Mouse (Mus musculus) erythroblast, embryonic 14.5 days (primary cell): ENCODE data around the gene Cnksr1. TPM values are rescaled to one million over a fixed set of nuclear protein-coding genes. Genes with fewer than 3 reads are reported as not detected.
A peak's percentile ranks its signal among the peaks of the same experiment; 100 is the strongest.
"Not testable (repeated sequence)": the region's sequence is repeated elsewhere in the genome, so short reads cannot be mapped to it uniquely, and the experiment has no call there.

ENCODE experiments used
- H3K27me3 ChIP-seq: 2 replicates; pipeline ENCODE4 v1.6.1; 2012; ENCODE audit warnings: inconsistent platforms; ENCODE audit not compliant: control insufficient read depth
- H3K36me3 ChIP-seq: 2 replicates; pipeline ENCODE4 v1.6.1; 2012; ENCODE audit warnings: mild to moderate bottlenecking, inconsistent platforms; ENCODE audit not compliant: control insufficient read depth
- H3K4me1 ChIP-seq: 2 replicates; pipeline ENCODE4 v1.6.1; 2012; ENCODE audit warnings: inconsistent platforms; ENCODE audit not compliant: control insufficient read depth
- H3K4me3 ChIP-seq: replicated peaks from 2 replicates; pipeline ENCODE3; 2012; ENCODE audit warnings: moderate library complexity, mild to moderate bottlenecking, inconsistent platforms
- H3K9me3 ChIP-seq: 2 replicates; pipeline ENCODE4 v1.6.1; 2012; ENCODE audit warnings: low read length, inconsistent platforms, mixed read lengths; ENCODE audit not compliant: control insufficient read depth
- GATA1 ChIP-seq: IDR thresholded peaks from 2 replicates; pipeline ENCODE4 v1.6.1; 2012; ENCODE audit warnings: low read length, inconsistent platforms, mixed read lengths
- TAL1 ChIP-seq: IDR thresholded peaks from 3 replicates; pipeline ENCODE4 v1.6.1; 2012; ENCODE audit warnings: low read length, inconsistent platforms, mixed read lengths
- polyA plus RNA-seq: library from polyadenylated mRNA; stranded (reverse); fragments of >175 nt; gene quantifications from 2 replicates; pipeline ENCODE4 v1.2.3, GENCODE M21; 2012

The Cnksr1 gene
- not detected in 2 replicates for polyA plus RNA-seq

DNA sequence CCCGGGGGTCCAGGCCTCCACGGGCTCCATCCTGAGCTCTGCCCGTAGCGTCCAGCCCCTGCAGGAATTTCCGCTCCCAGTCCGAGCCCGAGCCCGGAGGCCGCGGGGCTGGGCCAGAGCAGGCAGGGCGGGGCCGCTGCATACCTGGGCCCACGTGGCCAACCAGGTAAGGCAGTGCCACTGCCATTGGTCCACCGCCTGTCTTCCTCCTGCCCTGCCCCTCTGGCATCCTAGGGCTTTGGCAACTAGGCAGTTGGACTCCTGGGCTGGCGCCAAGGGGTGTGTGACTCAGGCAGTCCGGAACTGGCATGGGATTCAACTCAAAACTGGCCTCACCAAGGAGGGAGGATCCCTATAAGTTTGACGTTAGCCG is at the start of gene Cnksr1:
Cnksr1 (minus strand) TSS at position 121 of the 373 bp plus-strand sequence.
- H3K27me3 ChIP-seq: peaks cover 32% of the 10 kb centered on the region
- TF ChIP-seq GATA1 (no peak), TAL1 (no peak)
- no peak within 1 kb of the TSS for H3K4me3 ChIP-seq
- no peaks in the 10 kb centered on the region for H3K36me3 ChIP-seq
- peaks cover 13% of the 10 kb centered on the region for H3K4me1 ChIP-seq
- H3K9me3 ChIP-seq: no peaks in the 10 kb centered on the region

DNA sequence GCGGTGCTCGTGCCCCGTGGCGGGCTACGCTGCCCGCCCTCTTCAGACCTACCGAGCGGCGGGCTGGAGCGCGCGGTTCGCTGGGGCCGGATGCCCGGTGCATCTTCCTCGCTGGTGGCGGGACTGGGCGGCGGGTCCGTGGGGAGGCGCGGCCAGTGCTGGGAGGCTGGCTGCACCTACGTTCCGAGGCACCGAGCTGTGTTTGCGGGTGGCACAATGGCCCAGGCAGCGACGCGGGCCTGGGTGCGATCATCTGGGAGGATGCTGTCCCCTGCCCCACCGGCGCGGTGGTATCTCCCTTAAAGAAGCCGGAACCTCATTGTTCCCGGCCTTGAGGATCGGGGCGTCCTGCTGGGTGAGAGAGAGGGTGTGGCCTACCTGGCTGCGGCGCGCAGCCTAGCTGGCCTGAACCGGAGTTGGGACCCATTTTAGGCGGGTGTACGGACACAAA is 49.4 kb upstream of the Cnksr1 start, which contains the start of gene Pdik1l:
Pdik1l (minus strand) TSS at position 321 of the 451 bp plus-strand sequence.
- TF ChIP-seq GATA1: no peak
- TF ChIP-seq TAL1: no peak

DNA sequence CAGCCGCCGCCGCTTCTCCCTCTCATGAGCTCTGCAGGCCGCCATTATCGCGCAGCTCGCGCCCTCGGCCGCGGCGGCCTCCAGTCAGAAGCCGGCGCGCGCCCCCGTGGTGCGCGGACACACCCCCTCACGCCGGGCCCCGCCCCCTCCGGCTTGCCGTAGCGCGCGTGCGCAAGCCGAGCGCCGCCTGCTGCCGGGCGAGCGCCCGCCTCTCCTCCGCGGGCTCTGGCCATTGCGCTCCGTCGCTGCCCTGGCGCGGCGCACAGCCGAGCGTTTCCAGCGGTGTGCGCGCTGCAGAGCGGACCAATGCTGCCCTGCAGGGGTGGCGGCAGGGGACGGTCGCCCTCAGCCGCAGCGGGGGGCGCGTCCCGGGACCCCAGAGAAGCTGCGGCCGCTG is 49.0 kb upstream of the Cnksr1 start:
- Histone ChIP-seq H3K36me3 (peaks cover 34% of the 10 kb centered on the region), H3K4me3 (peak overlapping the region; percentile 100), H3K4me1 (peaks cover 44% of the 10 kb centered on the region), H3K27me3 (peaks cover 9% of the 10 kb centered on the region), H3K9me3 (no peaks in the 10 kb centered on the region)
- TF ChIP-seq TAL1 (no peak), GATA1 (no peak)

More for the DNA sequence above, 49.4 kb upstream of the Cnksr1 start, which contains the start of gene Pdik1l:
- H3K4me1 ChIP-seq: peaks cover 44% of the 10 kb centered on the region
- H3K9me3 ChIP-seq: no peaks in the 10 kb centered on the region
- peaks cover 29% of the 10 kb centered on the region for H3K36me3 ChIP-seq
- peaks cover 9% of the 10 kb centered on the region for H3K27me3 ChIP-seq
- peak within 1 kb of the TSS; percentile 100 for H3K4me3 ChIP-seq

DNA sequence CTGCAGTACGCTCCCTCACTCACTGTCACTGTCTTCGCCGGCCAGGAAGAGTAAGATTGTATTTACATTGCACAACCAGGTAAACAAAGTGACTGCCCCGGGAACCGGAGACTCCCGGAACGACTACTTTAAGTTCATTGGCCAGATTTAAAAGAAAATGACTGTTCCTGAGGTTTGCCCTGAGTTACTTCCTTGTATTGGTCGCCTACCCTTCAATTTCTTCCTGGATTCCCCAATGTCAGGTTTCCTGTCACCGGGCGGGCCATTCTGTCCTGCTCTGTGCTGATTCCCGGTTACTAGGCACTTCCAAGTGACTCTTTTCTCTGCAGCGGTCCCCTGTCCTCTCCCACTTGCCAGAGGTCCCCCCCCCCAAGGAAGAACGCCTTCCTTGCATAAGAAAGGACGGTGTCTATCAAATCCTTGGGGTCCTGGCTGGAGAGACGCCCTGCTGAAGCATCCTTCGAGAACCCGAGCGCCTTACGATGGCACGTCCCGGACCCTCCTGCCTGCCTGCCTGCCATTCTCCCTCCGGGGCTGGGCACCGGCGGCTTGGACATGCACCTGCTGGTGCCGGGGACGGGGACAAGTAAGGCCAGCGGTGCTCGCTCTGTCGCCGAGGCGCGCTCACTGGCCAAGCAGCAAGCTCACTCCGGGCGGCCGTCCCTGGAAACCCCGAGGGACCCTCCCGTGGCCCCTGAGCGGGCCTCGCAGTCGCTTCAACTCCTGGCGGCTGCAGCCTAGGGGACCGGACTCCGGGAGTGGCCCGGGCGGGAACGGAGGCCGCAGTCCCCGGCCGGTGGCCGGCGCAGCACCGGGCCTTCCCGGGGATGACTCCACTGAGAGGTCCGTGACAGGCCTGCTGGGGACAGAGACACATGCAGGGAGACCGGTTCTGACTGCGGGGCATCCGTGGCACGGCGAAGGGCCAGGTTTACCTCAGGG is 48.3 kb upstream of the Cnksr1 start:
- peaks cover 44% of the 10 kb centered on the region for H3K4me1 ChIP-seq
- peak overlapping the region; percentile 100 for H3K4me3 ChIP-seq
- H3K36me3 ChIP-seq: peaks cover 40% of the 10 kb centered on the region
- no peaks in the 10 kb centered on the region for H3K9me3 ChIP-seq
- H3K27me3 ChIP-seq: peaks cover 9% of the 10 kb centered on the region
- TF ChIP-seq GATA1 (no peak), TAL1 (no peak)

DNA sequence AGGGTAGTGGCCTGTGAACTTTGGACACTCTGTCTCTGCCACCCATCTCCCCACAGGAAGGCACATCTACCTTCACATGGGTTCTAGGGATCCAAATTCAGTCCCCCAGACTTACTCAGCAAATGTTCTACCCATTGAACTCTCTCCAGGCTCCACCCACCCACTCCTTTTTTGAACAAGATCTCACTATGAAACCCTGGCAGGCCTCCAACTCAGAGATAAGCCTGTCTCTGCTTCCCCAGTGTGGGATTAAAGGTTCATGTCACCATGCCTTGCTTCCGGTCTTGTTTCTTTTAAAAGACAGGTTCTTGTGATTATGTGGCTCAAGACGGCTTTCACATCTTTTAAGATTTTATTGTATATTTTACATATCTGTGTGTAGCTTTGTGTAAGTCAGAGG is 46.7 kb upstream of the Cnksr1 start:
- H3K4me3 ChIP-seq: peak overlapping the region; percentile 100
- TF ChIP-seq GATA1: no peak
- TF ChIP-seq TAL1: no peak
- no peaks in the 10 kb centered on the region for H3K9me3 ChIP-seq
- H3K4me1 ChIP-seq: peaks cover 44% of the 10 kb centered on the region
- peaks cover 4% of the 10 kb centered on the region for H3K27me3 ChIP-seq
- H3K36me3 ChIP-seq: peaks cover 55% of the 10 kb centered on the region

DNA sequence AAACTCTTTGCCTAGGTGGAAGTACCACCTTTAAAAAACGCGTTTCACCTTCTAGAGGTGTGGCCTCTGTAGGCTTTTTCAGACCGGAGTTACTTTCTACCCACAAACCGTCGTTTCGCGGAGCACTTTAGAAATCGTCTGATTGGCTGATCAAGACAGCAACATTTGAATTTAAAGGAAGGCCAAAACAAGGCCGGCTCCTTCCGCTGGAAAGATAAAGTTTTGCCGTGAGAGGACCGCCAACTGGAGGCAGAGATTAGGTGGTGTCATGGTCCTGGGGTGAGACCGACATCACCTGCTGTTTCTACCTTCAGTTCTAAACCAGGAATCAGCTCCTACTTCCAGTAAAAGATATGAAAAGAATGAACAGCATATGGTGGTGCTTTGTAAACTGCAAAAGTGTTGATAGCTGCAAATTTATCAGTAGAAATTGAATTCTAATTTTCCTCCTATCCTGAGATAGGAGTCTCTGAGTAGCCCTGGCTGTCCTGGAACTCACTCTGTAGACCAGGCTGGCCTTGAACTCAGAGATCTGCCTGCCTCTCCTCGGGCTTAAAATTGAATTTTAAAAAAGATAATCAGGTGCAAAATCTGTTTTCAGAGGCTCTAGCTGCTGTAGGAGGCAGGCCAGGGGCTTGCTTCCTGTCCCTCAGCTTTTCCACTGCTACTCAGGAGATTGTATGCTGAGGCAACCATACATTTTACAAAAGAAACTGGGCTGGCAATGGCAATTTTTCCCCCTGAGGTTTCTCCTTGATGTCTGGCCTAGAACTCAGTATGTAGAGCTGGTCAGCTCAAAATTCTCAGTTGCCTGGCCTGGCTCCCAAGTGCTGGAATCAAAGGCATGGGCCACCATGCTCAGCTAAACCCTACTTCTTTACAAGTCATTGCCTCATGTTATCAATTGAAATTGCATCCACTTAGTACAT is 35.5 kb upstream of the Cnksr1 start:
- peak; percentile 78 for TF ChIP-seq GATA1
- TF ChIP-seq TAL1: peak; percentile 57
- no peaks in the 10 kb centered on the region for H3K27me3 ChIP-seq
- peak overlapping the region; percentile 64 for H3K4me3 ChIP-seq
- no peaks in the 10 kb centered on the region for H3K9me3 ChIP-seq
- H3K4me1 ChIP-seq: peaks cover 27% of the 10 kb centered on the region
- peaks cover 44% of the 10 kb centered on the region for H3K36me3 ChIP-seq

DNA sequence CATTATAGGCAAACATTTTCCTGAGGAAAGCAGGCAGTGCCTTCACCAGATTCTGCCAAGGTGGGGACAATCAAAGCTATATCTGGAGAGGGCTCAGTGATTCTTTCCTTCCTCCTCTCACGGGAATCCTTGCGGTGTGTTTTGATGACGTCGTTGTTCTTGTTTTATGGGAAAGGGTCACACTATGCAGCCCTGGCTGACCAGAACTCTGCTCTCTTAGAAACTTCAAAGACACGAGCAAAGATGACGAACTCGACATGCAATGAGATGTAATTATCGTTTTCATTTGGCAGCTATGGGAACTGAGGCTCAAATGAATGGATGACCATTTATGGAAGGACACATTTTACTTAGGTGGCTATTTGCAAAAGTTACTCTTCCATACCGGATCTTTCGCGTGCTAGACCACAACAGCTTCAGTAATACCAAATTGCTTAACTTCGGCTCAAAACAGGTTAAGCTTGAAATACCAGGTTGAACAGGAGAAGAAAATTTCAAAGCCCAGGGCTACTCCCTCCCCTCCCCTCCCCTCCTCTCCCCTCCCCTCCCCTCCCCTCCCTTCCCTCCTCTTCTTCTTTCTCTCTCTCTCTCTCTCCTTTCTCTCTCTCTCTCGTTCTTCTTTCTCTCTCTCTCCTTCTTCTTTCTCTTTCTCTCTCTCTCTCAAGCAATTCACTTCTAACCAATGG is 34.7 kb upstream of the Cnksr1 start:
- no peak for TF ChIP-seq GATA1
- no peak for TF ChIP-seq TAL1
- Histone ChIP-seq H3K9me3 (no peaks in the 10 kb centered on the region), H3K4me3 (peak overlapping the region; percentile 64), H3K4me1 (peaks cover 27% of the 10 kb centered on the region), H3K27me3 (no peaks in the 10 kb centered on the region), H3K36me3 (peaks cover 36% of the 10 kb centered on the region)

DNA sequence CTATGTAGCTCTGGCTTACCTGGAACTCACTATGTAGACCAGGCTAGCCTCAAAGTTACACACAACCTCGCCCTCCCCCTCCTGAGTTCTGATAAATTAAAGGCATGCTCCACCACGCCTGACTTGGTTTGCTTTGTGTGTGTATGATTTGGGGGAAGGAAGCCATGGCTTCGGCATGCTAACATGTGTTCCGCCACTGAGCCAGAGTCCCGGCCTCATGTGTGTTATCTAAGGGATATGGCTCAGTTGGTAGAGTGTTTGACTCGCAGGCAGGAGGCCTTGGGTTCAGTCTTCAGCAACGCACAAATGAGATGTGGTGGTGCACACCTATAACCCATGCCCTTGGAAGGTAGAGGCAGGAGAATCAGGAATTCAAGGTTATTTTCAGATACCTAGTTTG is 33.8 kb upstream of the Cnksr1 start:
- Histone ChIP-seq H3K36me3 (peaks cover 27% of the 10 kb centered on the region), H3K4me3 (no peak overlapping the region), H3K4me1 (peaks cover 27% of the 10 kb centered on the region), H3K27me3 (no peaks in the 10 kb centered on the region), H3K9me3 (no peaks in the 10 kb centered on the region)
- TF ChIP-seq TAL1 (no peak), GATA1 (no peak)

DNA sequence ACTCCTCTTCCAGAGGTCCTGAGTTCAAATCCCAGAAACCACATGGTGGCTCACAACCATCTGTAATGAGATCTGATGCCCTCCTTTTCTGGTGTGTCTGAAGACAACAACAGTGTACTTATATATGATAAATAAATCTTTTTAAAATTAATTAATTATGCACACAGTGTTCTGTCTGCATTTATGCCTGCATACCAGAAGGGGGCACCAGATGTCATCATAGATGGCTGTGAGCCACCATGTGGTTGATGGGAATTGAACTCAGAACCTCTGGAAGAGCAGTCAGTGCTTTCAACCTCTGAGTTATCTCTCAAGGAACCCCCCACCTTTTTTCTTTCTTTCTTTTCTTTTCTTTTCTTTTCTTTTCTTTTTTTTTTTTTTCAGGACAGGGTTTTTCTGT is 31.4 kb upstream of the Cnksr1 start:
- not testable (repeated sequence) for H3K27me3 ChIP-seq, H3K36me3 ChIP-seq, H3K4me3 ChIP-seq, H3K9me3 ChIP-seq
- H3K4me1 ChIP-seq: peaks cover 24% of the 10 kb centered on the region
